Mouse (Mus musculus) olfactory bulb, adult 2 months (tissue): ENCODE measurements around the gene Tra2a.

Experiments used
- CTCF ChIP-seq: fragments of 200-500 bp; IDR thresholded peaks from 2 replicates; pipeline ENCODE4 v1.5.1; 2012; ENCODE audit warnings: low read depth, mild to moderate bottlenecking, low read length, moderate library complexity; ENCODE audit not compliant: insufficient read depth
- POLR2A ChIP-seq: fragments of 200-500 bp; IDR thresholded peaks from 2 replicates; pipeline ENCODE4 v1.6.1; 2012; ENCODE audit warnings: mild to moderate bottlenecking, low read depth, low read length, moderate library complexity; ENCODE audit not compliant: insufficient read depth

GRCm38 (mm10) chr6:49228126-49228679, 35.6 kb downstream of the Tra2a start:
- TF ChIP-seq CTCF (no peak), POLR2A (no peak)
